In genomic region chr4:128755900-128756299, GRCm38 (mm10) we compare ENCODE assay signal across 11 mouse cellular contexts. TPM values are rescaled to one million over a fixed set of nuclear protein-coding genes. Genes with fewer than 3 reads are reported as not detected.
DNase-seq lines count a peak whose midpoint lies in the region; ATAC-seq and TF ChIP-seq lines count a peak whose summit lies in the region.
"Had no signal": no experiment of that assay in that cellular context is flagged by ENCODE, and none has a peak within 500 bp of the region (broad histone marks: within the 10 kb centered on the region; RNA-seq: fewer than 3 reads in every experiment).

No protein-coding gene starts in this region.

- H3K36me3 ChIP-seq in heart, postnatal 0 days (replicated peaks; ENCODE audit: control insufficient read depth, insufficient read depth, low read length), result peaks cover 34% of the 10 kb centered on the region
- peaks cover 50% of the 10 kb centered on the region for H3K36me3 ChIP-seq in embryonic facial prominence, embryonic 10.5 days (replicated peaks)
- peaks cover 50% of the 10 kb centered on the region for H3K36me3 ChIP-seq in hindbrain, embryonic 10.5 days
- peaks cover 40% of the 10 kb centered on the region for H3K36me3 ChIP-seq in midbrain, embryonic 12.5 days

- no peak overlapping the region for H3K4me3 ChIP-seq in heart, postnatal 0 days (ENCODE audit: low read depth, low read length)
- H3K4me3 ChIP-seq in embryonic facial prominence, embryonic 10.5 days, result no peak overlapping the region
- H3K4me3 ChIP-seq in hindbrain, embryonic 10.5 days, result no peak overlapping the region
- H3K4me3 ChIP-seq in midbrain, embryonic 12.5 days, result no peak overlapping the region
- H3K4me3 ChIP-seq: liver, embryonic 13.5 days; stomach, embryonic 15.5 days had no signal

- H3K9ac ChIP-seq in heart, postnatal 0 days (replicated peaks; ENCODE audit: low read depth, low read length), result no peak overlapping the region
- H3K9ac ChIP-seq in midbrain, embryonic 12.5 days (replicated peaks), result no peak overlapping the region
- H3K9ac ChIP-seq: liver, embryonic 13.5 days; stomach, embryonic 15.5 days had no signal

- WGBS in heart, postnatal 0 days, result 47% methylated on average over 7 of the region's 7 CpGs
- WGBS in embryonic facial prominence, embryonic 10.5 days, result 84% methylated on average over 7 of the region's 7 CpGs
- WGBS in hindbrain, embryonic 10.5 days, result 80% methylated on average over 7 of the region's 7 CpGs
- 84% methylated on average over 7 of the region's 7 CpGs for WGBS in midbrain, embryonic 12.5 days

- H3K4me1 ChIP-seq in heart, postnatal 0 days (ENCODE audit: control insufficient read depth, insufficient read depth), result peaks cover 9% of the 10 kb centered on the region; the same call in 1 of the 2 replicates
- H3K4me1 ChIP-seq in embryonic facial prominence, embryonic 10.5 days, result peaks cover 22% of the 10 kb centered on the region
- H3K4me1 ChIP-seq in hindbrain, embryonic 10.5 days (replicated peaks), result peaks cover 13% of the 10 kb centered on the region
- 0 out of 2 replicates have a peak, but pooled peaks cover 9% of the 10 kb centered on the region for H3K4me1 ChIP-seq in midbrain, embryonic 12.5 days
- H3K4me1 ChIP-seq: stomach, embryonic 15.5 days had no signal

- no peak overlapping the region for H3K4me2 ChIP-seq in heart, postnatal 0 days (ENCODE audit: low read depth, low read length)
- H3K4me2 ChIP-seq in midbrain, embryonic 12.5 days (replicated peaks), result no peak overlapping the region
- H3K4me2 ChIP-seq: liver, embryonic 13.5 days; stomach, embryonic 15.5 days had no signal

- ATAC-seq in heart, postnatal 0 days (ENCODE audit: insufficient read depth, low read depth), result peak; percentile 38; the same call in 1 of the 2 replicates
- ATAC-seq in midbrain, embryonic 12.5 days (ENCODE audit: low FRiP score, low read depth), result 0 out of 2 replicates have a peak, but pooled peaks have one; percentile 44

- no peak for TF ChIP-seq CTCF in heart, postnatal 0 days (IDR thresholded peaks at IDR 0.05; ENCODE audit: low read depth)

- H3K27ac ChIP-seq in heart, postnatal 0 days (ENCODE audit: low read depth), result no peak overlapping the region
- peak overlapping the region; percentile 59 for H3K27ac ChIP-seq in embryonic facial prominence, embryonic 10.5 days (replicated peaks)
- H3K27ac ChIP-seq in hindbrain, embryonic 10.5 days, result peak overlapping the region; percentile 19; the same call in 1 of the 2 replicates
- H3K27ac ChIP-seq in midbrain, embryonic 12.5 days (replicated peaks), result peak overlapping the region; percentile 71
- H3K27ac ChIP-seq: liver, embryonic 13.5 days; stomach, embryonic 15.5 days had no signal

- no peak for TF ChIP-seq EP300 in heart, postnatal 0 days (IDR thresholded peaks at IDR 0.05; ENCODE audit: low read depth)

- no peaks in the 10 kb centered on the region for H3K9me3 ChIP-seq in heart, postnatal 0 days (replicated peaks; ENCODE audit: control insufficient read depth, low read length)
- no peaks in the 10 kb centered on the region for H3K9me3 ChIP-seq in embryonic facial prominence, embryonic 10.5 days
- H3K9me3 ChIP-seq in hindbrain, embryonic 10.5 days, result no peaks in the 10 kb centered on the region
- H3K9me3 ChIP-seq in midbrain, embryonic 12.5 days, result no peaks in the 10 kb centered on the region
- H3K9me3 ChIP-seq: liver, embryonic 13.5 days; stomach, embryonic 15.5 days had no signal

- no peak for DNase-seq in heart, postnatal 0 days (ENCODE audit: low spot score)
- DNase-seq in heart, postnatal 14 days, result no peak
- DNase-seq in embryonic facial prominence, embryonic 10.5 days (ENCODE audit: low spot score), result no peak
- no peak for DNase-seq in hindbrain, embryonic 10.5 days (ENCODE audit: low spot score)
- DNase-seq in c-Kit-positive CD71-positive TER-119-positive erythroid progenitor cells, embryonic 14.5 days (ENCODE audit: low spot score), result no peak
- DNase-seq in thymus, postnatal 10 days (ENCODE audit: low spot score in 2 of 2), result no peak
- no peak for DNase-seq in embryo, embryonic 9.5 days (ENCODE audit: extremely low spot score)
- DNase-seq: kidney, adult 9 months; liver, embryonic 13.5 days had no signal

- intact Hi-C loops in heart, postnatal 14 days (cut with DNase I), result no loop called here

- no peaks in the 10 kb centered on the region for H3K27me3 ChIP-seq in heart, postnatal 0 days (ENCODE audit: control insufficient read depth, insufficient read depth, low read length)
- no peaks in the 10 kb centered on the region for H3K27me3 ChIP-seq in embryonic facial prominence, embryonic 10.5 days (replicated peaks; ENCODE audit: low read depth, poor library complexity, severe bottlenecking)
- H3K27me3 ChIP-seq in hindbrain, embryonic 10.5 days (ENCODE audit: insufficient read depth, poor library complexity, severe bottlenecking), result no peaks in the 10 kb centered on the region
- no peaks in the 10 kb centered on the region for H3K27me3 ChIP-seq in midbrain, embryonic 12.5 days
- H3K27me3 ChIP-seq: liver, embryonic 13.5 days; stomach, embryonic 15.5 days had no signal

RNA-seq across cellular contexts. Expression of gene A3galt2, which starts 0.7 kb away (rescaled TPM):
- total RNA-seq in heart, postnatal 0 days (2014; rRNA removed; ENCODE audit: low replicate concordance), result not detected in 2 replicates
- polyA plus RNA-seq in heart, postnatal 0 days (2015; fragmentation: Nextera tagmentation; extraction: Ambion mirVana), result 0.03 TPM in 1 of 2 replicates, not detected in the other
- total RNA-seq in heart, postnatal 14 days (2021), result under 1 TPM; 0.20 to 0.33 TPM
- 0.09 and 0.12 TPM in 2 replicates for polyA plus RNA-seq in embryonic facial prominence, embryonic 10.5 days (2016; fragmentation: Nextera tagmentation; extraction: Ambion mirVana)
- 0.18 and 0.26 TPM in 2 replicates for polyA plus RNA-seq in hindbrain, embryonic 10.5 days (2016; fragmentation: Nextera tagmentation; extraction: Ambion mirVana)
- 0.56 and 0.59 TPM in 2 replicates for polyA plus RNA-seq in midbrain, embryonic 12.5 days (2016; fragmentation: Nextera tagmentation; extraction: Ambion mirVana)
- polyA plus RNA-seq: liver, embryonic 13.5 days had no signal

RNA-seq across cellular contexts. Expression of gene Zfp362, which starts 49.9 kb away (rescaled TPM):
- total RNA-seq in heart, postnatal 0 days (2014; rRNA removed; ENCODE audit: low replicate concordance), result 8.4 and 10.8 TPM in 2 replicates
- 10.3 and 11.6 TPM in 2 replicates for polyA plus RNA-seq in heart, postnatal 0 days (2015; fragmentation: Nextera tagmentation; extraction: Ambion mirVana)
- total RNA-seq in heart, postnatal 14 days (2021), result 10 to 100 TPM; 16.3 to 17.7 TPM
- 38.7 and 39.0 TPM in 2 replicates for polyA plus RNA-seq in embryonic facial prominence, embryonic 10.5 days (2016; fragmentation: Nextera tagmentation; extraction: Ambion mirVana)
- 36.1 and 45.3 TPM in 2 replicates for polyA plus RNA-seq in hindbrain, embryonic 10.5 days (2016; fragmentation: Nextera tagmentation; extraction: Ambion mirVana)
- 43.5 and 45.9 TPM in 2 replicates for polyA plus RNA-seq in midbrain, embryonic 12.5 days (2016; fragmentation: Nextera tagmentation; extraction: Ambion mirVana)
